Mouse (Mus musculus): Measurements from ENCODE around the gene Sox11.

Gene Sox11

GRCm38 (mm10) chr12:27336336-27336735 lies 6.0 kb downstream of the Sox11 start:
- DNase-seq: no peak

GRCm38 (mm10) chr12:27335356-27336055 lies 6.9 kb downstream of the Sox11 start:
- peak in 1 of 2 experiments; percentile 21 for DNase-seq

DNA sequence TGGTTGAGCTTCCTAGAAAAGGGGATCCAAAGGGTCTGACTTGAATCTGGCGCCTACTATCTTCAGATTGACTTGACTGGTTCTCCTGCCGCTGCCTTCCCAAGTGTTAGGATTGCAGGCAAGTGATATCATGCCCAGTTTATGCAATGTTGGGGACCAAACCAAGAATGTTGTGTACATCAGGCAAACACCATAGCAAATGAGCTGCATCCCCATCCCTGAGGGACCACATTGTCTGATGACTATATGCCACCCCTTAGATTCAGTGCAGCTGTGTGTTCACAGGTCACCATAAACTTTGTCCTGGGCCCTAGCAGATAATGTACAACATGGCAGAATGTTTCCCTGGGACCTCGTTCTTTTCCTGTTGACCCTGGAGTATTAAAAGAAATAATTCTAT lies 8.8 kb downstream of the Sox11 start:
- DNase-seq: no peak

- no peak for DNase-seq
These were observed 19.0 kb downstream of the Sox11 start for GRCm38 (mm10) chr12:27323423-27323822.

DNA sequence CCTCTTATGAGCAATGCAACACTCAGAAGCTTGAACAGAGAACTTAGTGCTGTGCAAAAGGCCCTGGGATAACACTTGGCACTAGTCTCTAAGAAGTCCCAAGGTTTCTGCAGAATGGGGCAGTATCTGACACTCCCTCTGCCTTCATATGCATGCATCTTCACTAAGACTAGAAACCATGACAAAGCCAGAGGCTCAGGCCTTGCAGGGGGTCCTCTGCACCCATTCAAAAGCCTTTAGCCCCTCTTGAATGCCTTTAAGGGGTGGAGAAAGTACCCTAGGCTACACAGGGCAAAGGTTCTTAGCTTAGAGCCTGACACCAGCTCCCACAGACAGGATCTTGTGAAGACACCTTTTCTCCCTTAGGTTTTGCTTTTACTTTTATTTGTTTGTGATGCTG lies 21.7 kb downstream of the Sox11 start:
- DNase-seq: no peak

- no peak for DNase-seq
These were observed 29.4 kb downstream of the Sox11 start for GRCm38 (mm10) chr12:27312985-27313384.

DNA sequence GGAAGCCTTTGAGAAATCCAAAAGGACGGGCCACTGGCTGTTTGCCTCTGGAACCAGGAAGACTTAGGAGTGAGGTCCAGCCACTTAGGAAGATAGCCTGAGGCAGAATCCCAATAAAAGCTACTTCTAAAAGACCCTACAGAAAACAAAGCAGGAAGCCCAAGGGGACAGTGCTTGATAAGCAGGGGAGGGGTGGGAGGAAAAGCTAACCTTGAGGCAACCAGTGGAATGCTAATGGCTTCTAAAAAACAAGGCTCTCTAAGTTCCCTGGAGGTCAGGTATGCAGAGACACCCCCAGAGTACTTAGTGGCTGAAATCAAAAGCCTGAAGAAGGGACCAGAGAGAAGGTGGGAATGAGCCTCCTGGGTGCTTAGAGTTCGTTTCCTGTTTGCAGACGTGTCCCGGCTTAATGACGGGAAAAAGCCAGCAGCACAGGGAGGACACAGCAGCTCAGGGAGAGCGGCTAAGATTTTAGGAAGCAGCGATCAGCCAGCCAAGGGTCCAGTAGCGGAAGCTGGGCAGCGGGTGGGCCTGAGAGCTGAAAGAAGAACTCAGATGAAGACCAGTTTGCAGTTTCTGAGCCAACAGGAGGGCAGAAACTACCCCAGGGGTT lies 30.4 kb downstream of the Sox11 start:
- DNase-seq: peak in 1 of 2 experiments; percentile 25

DNA sequence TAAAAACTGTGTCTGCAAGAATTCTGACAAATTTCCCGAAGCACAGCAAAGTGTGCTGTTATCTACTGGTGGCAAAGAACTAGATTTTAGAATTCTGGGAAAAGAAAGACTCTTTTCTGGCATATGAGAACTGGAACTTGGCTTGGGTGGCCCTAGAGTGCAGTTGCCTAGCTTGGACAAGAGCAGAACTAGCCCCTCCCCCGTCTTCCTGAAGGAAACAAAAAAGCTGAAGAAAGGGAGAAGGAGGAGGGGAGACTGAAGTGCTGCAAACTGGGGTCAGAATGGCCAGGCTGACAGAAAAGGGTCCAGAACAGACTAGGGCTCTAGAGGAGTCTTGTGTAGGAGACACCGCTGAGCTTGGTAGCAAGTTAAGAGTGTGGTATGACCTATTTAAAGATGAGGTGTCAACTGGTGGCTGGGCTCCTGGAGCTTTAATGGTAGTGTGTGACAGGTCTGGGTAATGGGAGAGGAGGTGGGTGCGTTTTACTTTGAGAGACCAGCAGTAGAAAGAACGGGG lies 31.0 kb downstream of the Sox11 start:
- DNase-seq: peak in 1 of 2 experiments; percentile 22

GRCm38 (mm10) chr12:27310703-27311102 lies 31.7 kb downstream of the Sox11 start:
- DNase-seq: no peak

DNA sequence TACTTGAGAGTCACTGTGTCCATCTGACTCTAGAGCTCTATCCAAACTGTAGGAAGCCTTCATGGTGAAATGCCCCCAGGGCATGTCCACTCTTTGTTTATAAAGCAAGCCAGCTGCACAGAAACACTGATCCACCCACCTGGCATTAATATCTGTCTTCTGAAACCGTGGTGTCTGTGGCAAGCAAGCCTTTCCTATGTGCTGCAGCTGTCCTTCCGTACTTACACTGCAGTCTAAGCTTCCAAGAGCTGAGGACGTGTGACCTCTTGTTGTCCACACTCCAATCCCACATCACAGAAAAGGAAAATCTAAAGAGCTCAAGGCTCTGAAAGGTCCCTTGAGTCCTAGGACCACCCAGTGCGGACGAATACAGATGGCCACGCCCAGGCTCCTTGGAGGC lies 32.4 kb downstream of the Sox11 start:
- peak in 1 of 2 experiments; percentile 31 for DNase-seq

- no peak for DNase-seq
These were observed 37.5 kb downstream of the Sox11 start for GRCm38 (mm10) chr12:27304713-27305437.

DNA sequence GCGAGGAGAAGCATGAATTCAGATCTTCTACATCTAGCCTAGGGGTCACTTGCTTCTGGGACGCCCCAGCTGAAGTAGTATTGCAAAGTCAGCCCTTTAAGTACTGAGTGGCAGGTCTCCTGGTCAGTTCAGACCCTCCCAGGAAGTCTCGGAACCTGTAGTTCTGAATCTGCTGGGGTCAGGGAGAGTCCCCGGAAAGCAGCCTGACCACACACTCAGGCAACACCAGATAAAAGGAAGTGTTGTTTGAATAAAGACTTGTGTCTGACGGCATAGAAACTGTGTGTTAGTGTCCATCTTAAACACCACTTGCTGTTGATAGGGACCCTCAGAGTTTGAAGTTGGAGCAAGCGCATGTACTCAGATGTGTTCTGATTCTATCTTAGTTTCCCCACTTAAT lies 39.2 kb downstream of the Sox11 start:
- DNase-seq: no peak

- no peak for DNase-seq
These were observed 43.7 kb downstream of the Sox11 start for GRCm38 (mm10) chr12:27298721-27299120.

- DNase-seq: no peak
These were observed 48.2 kb downstream of the Sox11 start for GRCm38 (mm10) chr12:27294191-27294590.

DNA sequence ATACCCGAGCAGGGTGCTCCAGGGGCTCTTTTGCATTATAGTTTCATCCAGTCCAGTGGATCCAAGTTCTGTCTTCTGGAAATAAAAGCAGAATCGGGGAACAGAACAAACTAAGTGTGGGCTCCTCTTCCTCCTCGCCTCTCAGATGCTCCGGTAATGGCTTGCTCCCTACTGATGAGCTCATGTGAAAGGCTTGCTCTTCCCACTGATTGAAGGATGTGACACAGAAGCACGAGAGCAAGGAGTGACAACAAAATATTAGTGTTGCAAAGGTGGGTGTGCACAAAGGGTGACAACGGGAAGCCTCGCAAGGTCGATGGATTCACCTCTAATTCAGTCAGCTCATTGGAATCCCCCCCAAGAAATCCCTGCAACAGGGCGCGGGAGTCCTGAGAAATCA lies 48.6 kb downstream of the Sox11 start:
- DNase-seq: no peak

DNA sequence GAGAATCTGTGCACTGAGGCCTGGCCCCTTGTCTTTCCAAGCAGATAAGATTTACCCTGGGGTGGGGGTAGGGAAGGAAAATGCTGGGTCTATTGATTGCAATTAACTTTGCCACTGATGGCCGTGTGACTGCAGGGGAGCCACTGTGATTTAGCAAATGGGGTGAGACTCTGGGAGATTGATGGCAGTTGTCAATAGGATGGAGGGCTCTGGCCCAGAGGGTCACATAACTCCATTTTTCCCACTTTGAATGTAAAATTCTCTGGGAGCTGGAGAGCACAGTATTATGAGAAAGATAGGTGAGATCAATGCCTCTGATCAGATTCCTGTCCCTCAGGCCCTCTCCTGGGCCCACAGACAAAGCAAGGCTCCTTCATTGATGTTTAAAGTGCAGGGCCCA lies 49.2 kb downstream of the Sox11 start:
- no peak for DNase-seq

Data from kidney, postnatal 4 days (tissue).